Mouse (Mus musculus) MEL (cell line): ENCODE measurements at regions not wholly inside any gene's neighbourhood (a gene's known extent, or its start where the extent isn't known, plus 50 kb on each side); places are given as distances from the start of the nearest gene placed in this dataset.

Experiments
- BHLHE40 ChIP-seq: IDR thresholded peaks from 2 replicates; pipeline ENCODE4 v1.6.1; 2012; ENCODE audit warnings: low read depth, mild to moderate bottlenecking, inconsistent platforms, low read length, improper control_type of control experiment, borderline replicate concordance
- CTCF ChIP-seq, 3 experiments: IDR thresholded peaks in 2 of 3; conservative IDR thresholded peaks in 1 of 3; 2 replicates each; pipeline ENCODE4 v1.5.1; 2011 to 2012; ENCODE audit warnings: low read length in 3 of 3, low read depth in 2 of 3, mild to moderate bottlenecking in 2 of 3, improper control_type of control experiment in 1 of 3, inconsistent platforms in 1 of 3, mixed read lengths in 1 of 3, moderate library complexity in 1 of 3; ENCODE audit not compliant: control insufficient read depth in 1 of 3, insufficient read depth in 1 of 3, poor library complexity in 1 of 3, severe bottlenecking in 1 of 3
- HCFC1 ChIP-seq: IDR thresholded peaks from 2 replicates; pipeline ENCODE4 v1.6.1; 2012; ENCODE audit warnings: low read depth, mild to moderate bottlenecking, inconsistent platforms, low read length, improper control_type of control experiment, moderate library complexity
- MAX ChIP-seq: IDR thresholded peaks from 2 replicates; pipeline ENCODE4 v1.6.1; 2011; ENCODE audit warnings: low read length, improper control_type of control experiment
- MEF2A ChIP-seq: IDR thresholded peaks from 2 replicates; pipeline ENCODE4 v1.6.1; 2014; ENCODE audit warnings: low read depth, mild to moderate bottlenecking, inconsistent platforms, low read length, improper control_type of control experiment; ENCODE audit not compliant: poor library complexity, insufficient replicate concordance, severe bottlenecking; ENCODE audit errors: extremely low read depth
- MYC ChIP-seq: IDR thresholded peaks from 2 replicates; pipeline ENCODE4 v1.6.1; 2011; ENCODE audit warnings: low read depth, mild to moderate bottlenecking, low read length, improper control_type of control experiment, moderate library complexity
- NELFE ChIP-seq: IDR thresholded peaks from 2 replicates; pipeline ENCODE4 v1.6.1; 2011; ENCODE audit warnings: low read depth, low read length, improper control_type of control experiment
- POLR2A ChIP-seq, 2 experiments: IDR thresholded peaks; 2 replicates each; pipeline ENCODE4 v1.6.1; 2011 to 2012; ENCODE audit warnings: low read length in 2 of 2, mild to moderate bottlenecking in 2 of 2, control low read depth in 1 of 2, improper control_type of control experiment in 1 of 2, low read depth in 1 of 2, moderate library complexity in 1 of 2; ENCODE audit not compliant: control insufficient read depth in 1 of 2, insufficient read depth in 1 of 2, poor library complexity in 1 of 2
- SMC3 ChIP-seq: IDR thresholded peaks from 2 replicates; pipeline ENCODE4 v1.6.1; 2011; ENCODE audit warnings: low read depth, low read length, improper control_type of control experiment
- TCF12 ChIP-seq: IDR thresholded peaks from 2 replicates; pipeline ENCODE4 v1.6.1; 2014; ENCODE audit warnings: low read depth, mild to moderate bottlenecking, inconsistent platforms, low read length, improper control_type of control experiment, moderate library complexity
- UBTF ChIP-seq: IDR thresholded peaks from 2 replicates; pipeline ENCODE4 v1.6.1; 2012; ENCODE audit warnings: low read depth, mild to moderate bottlenecking, inconsistent platforms, low read length, improper control_type of control experiment, moderate library complexity, borderline replicate concordance; ENCODE audit not compliant: insufficient read depth
- USF1 ChIP-seq: IDR thresholded peaks from 2 replicates; pipeline ENCODE4 v1.6.1; 2014; ENCODE audit warnings: low read depth, mild to moderate bottlenecking, inconsistent platforms, low read length, improper control_type of control experiment, moderate library complexity
- ZC3H11A ChIP-seq: IDR thresholded peaks from 2 replicates; pipeline ENCODE4 v1.6.1; 2012; ENCODE audit warnings: low read depth, mild to moderate bottlenecking, inconsistent platforms, low read length, improper control_type of control experiment
- ZNF384 ChIP-seq: IDR thresholded peaks from 2 replicates; pipeline ENCODE4 v1.6.1; 2012; ENCODE audit warnings: low read depth, mild to moderate bottlenecking, inconsistent platforms, low read length, improper control_type of control experiment

DNA sequence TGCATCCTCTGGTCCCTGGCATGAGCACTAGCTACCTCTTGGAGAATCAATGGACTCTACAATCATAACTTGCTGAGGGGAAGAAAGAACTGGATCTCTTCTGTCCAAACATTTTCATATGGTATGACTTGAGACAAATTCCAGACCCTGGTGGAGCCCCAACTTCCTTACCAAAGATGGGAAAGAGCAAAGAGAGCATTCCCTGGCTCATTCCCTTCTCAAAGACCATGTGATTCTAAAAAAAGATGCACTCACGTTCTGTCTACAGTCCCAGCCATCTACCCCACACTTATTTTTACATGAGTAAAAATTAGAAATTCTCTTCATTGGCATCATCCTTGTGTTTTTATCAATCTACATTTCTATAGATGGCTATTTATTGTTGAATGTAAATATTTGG, 304.3 kb upstream of the Intu start:
- TF ChIP-seq TCF12, result no peak
- TF ChIP-seq ZC3H11A, result no peak
- no peak for TF ChIP-seq BHLHE40
- TF ChIP-seq MYC, result no peak
- TF ChIP-seq POLR2A (IDR thresholded peaks at IDR 0.05; ENCODE audit: control insufficient read depth in 1 of 2, insufficient read depth in 1 of 2, low read depth in 1 of 2, low read length in 2 of 2, poor library complexity in 1 of 2), result no peak
- no peak for TF ChIP-seq MAX
- no peak for TF ChIP-seq CTCF (IDR thresholded peaks at IDR 0.05 in 2 of 3, conservative IDR thresholded peaks at IDR 0.05 in 1 of 3; ENCODE audit: control insufficient read depth in 1 of 3, insufficient read depth in 1 of 3, low read depth in 2 of 3, low read length in 3 of 3, poor library complexity in 1 of 3, severe bottlenecking in 1 of 3)
- no peak for TF ChIP-seq NELFE
- TF ChIP-seq USF1, result no peak
- TF ChIP-seq ZNF384, result no peak
- no peak for TF ChIP-seq UBTF
- no peak for TF ChIP-seq MEF2A
- no peak for TF ChIP-seq HCFC1
- TF ChIP-seq SMC3, result no peak
